Mouse (Mus musculus): ENCODE measurements around the gene Tcn2.
A peak's percentile ranks its signal among the peaks of the same experiment; 100 is the strongest.
"Not testable (repeated sequence)": the region's sequence is repeated elsewhere in the genome, so short reads cannot be mapped to it uniquely, and the experiment has no call there.

The Tcn2 gene

DNA sequence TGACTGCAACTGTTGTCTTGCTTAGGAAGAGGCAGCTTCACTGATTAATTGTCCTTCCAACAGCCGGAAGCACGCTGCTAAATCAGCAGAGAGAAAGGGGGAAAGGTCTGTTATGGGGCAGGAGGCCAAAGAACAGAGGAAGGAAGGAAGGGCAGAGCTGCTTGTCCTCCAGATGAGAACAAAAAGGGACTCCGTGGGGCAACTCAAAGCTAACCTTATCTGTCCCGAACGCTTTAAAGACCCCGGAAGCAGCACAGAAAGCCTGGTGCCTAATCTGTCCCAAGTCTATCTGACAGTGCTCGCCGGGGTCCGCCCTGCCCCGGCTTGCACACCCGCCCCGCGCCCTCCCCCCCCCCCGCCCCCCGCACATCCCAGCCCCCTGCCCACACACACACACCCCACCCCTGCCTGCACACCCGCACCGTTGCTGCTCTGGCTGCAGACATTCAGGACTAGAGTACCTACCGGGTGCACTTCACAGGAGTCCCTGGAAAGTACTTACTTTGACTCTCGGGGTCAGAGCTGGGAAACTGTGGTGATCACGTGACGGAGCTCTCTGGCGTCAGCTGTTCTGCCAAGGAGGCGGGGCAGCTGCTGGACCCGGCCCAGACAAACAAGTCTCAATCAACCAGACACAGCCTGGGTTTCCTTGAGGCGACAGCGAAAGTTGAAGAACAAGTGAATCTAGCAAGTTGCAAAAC lies at the start of gene Tcn2:
Tcn2 (minus strand) TSS at position 649 of the 701 bp plus-strand sequence.
- DNase-seq, result peak; percentile 91

DNA sequence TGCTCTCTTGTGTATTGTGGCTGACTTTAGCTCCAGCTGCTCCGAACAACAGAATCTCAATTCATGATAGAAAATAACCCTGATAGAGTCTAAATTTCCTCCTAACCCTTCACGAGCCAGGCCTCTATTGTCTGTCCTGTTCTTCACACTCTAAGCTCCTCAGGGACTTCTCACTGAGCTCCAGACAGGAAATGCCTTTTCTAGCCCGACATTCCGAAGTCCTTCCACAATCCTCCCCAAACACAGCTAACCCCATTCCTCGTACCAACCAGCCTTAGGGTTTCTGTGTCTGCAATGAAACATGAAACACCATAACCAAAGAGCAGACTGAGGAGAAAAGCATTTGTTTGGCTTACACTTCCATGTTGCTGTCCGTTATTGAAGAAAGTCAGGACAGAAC lies 49.6 kb upstream of the Tcn2 start:
- no peak for DNase-seq

DNA sequence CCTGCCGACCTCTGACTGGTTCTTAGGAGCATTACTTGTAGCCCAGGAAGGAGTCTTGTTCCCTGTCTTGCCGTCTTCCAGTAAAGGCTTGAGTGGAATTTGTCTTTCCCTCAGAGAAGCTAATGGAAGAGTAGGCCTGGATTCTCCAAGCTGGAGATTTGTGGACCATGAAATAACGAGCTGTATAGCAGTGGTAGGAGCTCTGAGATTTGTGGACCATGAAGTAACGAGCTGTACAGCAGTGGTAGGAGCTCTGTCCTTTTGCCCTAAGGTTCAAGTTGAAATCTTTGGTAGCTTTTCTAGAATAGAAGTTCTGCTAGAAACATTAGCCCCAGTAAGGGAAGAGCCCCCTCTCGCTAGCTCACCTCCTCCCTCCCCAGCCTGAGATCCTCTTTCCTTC lies 46.5 kb upstream of the Tcn2 start:
- no peak for DNase-seq

DNA sequence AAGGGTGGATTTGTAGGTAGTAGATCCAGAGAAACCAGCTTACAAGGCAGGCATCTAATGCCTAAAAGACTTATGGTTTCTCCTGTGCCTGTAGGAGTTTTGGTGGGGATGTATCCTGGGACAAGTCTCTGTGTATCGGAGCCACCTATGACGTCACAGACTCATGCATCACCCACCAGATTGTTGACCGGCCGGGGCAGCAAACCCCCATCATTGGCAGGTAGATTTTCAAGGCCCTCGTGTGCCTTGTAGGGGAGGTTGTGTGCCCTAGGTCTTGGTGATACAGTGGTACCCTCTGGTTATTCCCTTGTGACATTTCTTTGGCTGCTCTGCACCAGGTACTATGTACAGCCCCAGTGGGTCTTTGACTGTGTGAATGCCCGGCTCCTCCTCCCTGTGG lies 44.7 kb upstream of the Tcn2 start, which contains the start of gene 4930556J24Rik:
4930556J24Rik (minus strand) TSS at position 101 of the 400 bp plus-strand sequence.
- DNase-seq, result no peak

DNA sequence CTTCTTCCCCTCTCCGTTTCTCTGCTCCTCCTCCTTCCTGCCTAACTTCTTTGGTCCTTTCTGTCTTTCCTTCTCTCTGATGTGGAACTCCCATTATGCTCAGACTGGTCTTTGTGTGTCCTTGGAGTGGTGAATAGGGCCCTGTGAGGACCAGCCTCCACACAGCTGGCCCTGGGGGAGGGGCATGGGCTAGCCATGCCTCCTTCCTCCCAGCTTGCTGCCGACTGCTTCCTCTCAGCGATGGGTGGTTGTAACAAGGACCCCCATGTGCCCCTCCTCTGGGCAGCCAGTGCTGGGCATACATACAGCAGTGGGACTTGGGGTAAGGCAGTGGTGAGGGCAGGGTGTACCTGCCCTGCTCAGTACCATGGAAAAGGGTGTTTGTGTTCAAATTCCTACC lies 42.4 kb upstream of the Tcn2 start:
- DNase-seq, result no peak

DNA sequence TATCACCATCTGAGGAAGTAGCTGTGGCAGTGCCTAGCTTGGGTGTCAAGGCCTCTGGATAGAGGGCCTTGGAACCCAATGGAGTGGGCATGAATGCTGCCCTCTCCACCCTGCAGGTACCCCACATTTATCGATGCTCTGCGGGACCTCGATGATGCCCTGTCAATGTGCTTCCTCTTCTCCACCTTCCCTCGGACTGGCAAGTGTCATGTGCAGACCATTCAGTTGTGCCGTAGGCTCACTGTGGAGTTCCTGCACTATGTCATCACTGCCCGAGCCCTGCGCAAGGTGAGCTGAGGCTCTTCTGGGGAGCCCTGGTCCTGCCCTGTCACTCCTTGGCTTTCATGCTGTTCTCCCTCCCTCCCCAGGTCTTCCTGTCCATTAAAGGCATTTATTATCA lies 41.1 kb upstream of the Tcn2 start:
- no peak for DNase-seq

DNA sequence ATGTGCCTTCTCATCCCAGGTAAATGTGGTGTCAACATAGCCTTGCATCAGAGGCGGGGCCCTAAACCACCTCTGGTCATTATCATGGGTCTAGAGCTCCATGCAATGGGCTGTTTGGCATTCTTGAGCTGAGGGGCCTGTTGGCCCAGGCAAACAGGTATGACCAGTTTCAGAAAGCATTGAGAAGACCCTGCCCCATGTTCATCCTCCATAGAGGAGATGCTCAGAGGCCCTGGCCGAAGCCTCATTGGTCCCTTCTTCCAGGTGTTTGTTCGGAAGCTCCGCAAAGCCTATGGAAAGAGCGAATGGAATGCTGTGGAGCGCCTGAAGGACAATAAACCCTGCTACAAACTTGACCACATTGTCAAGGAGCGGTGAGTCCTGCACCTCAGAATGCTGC lies 38.4 kb upstream of the Tcn2 start:
- no peak for DNase-seq

DNA sequence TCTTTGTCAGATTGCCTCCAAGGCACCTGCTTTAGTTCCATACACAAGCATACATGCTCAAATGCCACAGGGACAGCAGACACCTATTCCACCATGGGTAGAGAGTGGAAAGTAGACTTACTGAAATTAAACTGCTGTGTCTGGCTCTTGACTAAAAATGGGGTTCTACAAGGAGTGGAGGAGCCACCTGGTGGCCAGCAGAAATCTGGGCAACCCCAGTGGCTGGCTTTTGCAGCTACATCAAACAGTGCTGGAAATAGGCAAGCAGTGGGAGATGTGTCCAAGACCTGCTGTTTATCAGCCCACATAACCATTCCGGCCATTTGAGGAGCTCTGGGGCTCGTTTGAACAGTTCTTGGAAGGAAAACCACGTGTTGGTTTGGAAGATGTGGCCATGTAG lies 37.9 kb upstream of the Tcn2 start:
- DNase-seq, result no peak

DNA sequence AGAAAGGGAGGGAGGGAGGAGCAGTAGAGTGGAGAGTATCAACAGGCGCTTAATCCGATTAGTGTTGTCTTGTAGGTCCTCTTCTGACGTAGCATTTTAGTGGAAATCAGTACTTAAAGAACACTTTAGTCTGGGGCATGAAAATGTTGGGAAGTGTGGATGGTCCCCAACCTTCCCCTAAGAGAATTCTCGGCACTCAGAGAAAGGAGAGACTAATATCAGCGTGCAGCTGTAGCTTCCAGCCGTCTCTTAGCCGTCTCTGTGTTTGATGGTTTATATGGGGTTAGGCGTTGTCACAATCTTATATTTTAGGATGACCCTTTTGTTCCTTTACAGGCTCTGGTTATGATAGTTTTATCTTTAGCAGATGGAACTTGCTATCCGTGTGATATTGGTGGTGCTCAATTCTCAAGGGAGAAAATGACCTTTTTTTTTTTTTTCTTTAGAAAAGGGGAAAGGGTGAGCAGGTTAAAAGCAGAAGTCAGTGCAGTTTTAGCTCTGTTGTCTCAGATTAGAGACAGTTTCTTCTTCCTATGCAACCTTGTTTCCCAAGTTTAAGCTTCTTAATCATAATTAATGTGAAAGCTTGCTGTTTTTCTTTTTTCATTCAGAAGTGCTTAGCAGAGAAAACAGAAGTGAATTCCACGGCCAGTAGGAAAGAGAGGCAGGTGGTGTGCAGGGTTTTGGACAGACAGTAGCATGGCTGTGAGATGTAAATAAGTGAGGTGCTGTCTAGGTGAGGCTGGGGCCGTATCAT lies 32.6 kb upstream of the Tcn2 start:
- no peak for DNase-seq

DNA sequence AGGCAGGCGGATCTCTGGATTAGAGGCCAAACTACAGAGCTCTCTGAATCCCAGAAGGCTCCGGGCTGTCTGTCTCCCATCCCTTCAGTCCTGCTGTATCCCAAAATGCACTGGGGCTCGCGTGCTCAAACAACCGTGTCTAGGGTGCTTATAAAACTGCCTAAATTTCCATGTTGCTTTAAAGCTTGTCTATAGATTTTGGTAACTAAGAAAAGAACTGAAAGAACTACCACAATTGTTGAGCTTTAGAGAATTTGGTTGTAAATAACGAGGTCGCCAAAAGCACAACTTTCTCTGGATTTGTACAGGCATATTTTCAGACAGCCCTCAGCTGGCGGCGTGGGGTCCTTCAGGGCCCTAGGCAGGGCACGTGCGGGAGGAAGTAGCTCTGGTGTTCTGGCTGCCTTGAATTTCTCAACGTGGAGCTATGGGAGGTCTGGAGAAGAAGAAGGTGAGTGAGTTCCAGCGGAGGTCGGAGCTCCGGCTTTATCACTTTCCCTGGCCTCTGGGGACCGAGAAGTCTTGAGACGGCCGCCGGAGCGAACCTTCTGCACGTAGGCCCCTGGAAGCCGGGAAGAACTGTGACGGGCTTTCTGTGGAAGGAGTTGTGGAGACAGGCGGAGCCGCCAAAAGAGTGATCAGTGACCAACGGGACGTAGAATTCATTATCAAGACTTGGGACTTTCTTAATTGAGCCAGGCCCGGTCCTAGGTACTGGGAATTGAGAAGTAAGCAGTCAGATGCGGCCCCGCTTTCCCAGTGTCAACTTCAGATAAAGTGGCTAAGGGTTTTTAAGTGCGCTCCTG lies 31.9 kb upstream of the Tcn2 start, which contains the start of gene Pes1:
Pes1 (plus strand) TSS at position 366 of the 806 bp plus-strand sequence.
- DNase-seq, result peak; percentile 78

DNA sequence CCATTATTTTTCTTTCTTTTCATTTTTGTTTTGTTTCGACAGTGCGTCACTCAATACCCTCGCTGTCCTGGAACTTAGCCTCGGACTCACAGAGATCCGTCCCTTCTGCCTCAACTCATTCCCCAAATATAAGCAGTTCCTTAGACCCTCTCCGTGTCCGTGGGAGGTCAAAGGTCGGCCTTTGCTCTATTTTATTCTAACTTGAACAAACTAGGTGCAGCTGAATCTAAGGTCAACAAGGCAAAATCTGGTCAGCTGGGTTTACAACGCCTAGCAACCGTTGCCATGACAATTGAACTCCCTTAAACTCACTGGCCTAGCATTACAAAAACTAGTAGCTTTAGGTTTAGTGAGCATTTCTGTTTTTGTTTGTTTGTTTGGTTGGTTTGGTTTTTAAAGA lies 31.2 kb upstream of the Tcn2 start:
- no peak for DNase-seq

DNA sequence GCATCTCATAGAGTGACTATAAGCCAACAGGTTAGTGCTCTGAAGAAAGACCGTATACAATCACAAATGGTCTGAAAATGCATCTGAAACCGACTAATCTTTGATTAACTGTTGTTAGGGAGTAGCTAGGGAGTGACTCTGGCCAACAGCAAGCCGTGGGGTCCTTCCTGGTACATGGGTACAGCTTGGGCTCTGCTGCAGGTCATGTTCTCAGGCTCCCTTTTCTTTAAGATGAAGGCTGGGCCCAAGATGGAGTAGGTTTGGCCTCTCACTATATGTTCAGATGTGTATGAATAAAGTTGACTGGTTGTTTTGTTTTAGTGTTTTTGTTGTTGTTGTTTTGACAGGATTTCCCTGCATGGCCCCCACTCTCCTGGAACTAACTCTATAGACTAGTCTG lies 29.8 kb upstream of the Tcn2 start:
- no peak for DNase-seq

DNA sequence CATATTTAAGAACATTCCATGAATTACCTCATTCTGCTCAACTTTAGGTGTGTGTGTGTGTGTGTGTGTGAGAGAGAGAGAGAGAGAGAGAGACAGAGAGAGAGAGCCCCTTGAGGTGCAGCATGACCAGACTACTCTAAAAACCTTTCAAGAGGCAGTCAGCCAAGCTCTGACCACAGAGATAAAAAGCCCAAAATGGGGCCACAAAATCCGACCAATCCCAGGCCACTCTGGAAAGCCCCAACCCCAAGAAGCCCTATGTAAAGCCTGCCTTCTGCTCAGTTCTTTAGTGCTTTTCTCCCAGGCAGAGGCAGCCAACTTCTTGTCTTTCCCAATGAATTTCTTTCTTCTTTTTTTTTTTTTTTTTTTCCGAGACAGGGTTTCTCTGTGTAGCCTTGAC lies 28.9 kb upstream of the Tcn2 start:
- no peak for DNase-seq

DNA sequence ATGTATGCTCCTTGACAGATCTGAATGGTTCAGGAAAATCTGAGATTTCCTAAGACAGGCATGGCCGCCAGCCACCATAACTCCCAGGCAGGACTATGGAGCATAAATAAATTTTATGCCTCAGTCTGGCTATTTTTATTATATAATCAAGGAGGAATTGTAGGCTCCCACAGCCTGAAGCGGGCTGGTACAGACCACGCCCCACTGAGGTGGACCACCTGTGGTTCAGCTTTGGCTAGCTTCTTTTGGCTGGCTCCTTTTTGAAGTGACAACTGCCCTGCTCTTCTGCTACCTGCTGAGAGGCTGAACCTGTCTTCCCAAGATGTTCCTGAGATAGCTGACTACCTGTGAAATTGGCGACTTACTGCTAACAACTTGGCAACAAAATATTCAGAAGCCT lies 23.4 kb upstream of the Tcn2 start:
- DNase-seq, result not testable (repeated sequence)

DNA sequence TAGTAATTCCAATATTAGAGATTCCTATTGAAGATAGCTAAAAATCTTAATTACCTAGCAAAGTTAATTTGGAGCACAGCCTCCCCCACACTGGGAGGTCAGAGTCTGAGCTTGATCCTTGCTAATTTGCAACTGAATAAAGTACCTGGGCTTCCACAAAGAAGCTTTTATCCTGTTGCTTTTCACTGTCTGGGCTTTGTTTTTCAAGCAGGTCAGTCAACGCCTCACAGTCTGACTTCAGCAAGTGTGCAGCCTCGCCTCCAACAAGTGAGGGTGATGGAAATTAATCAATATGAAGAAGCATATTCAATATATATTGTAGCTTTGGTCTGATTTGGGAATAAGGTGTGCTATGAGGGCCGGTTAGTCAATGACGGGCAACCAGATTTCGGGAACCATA lies 22.9 kb upstream of the Tcn2 start:
- not testable (repeated sequence) for DNase-seq

DNA sequence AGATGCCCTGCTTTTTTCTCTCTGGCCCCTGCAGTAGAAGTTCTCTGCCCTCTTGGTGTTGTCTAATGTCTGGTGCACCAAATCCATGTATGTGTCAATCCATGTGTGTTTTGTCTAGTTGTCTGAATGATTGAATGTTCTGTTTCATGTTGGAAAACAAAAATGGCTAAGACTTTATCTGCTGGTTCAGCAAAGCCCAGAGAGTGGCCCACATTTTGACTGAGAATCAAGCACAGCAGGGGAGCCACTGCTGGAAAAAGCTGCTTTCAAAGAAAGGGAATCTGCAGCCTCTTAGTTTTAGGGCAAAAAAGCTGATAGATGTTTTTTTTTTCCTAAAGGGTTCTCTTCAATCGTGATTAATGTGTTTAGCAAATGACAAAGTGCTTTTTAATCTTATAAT lies 14.4 kb upstream of the Tcn2 start:
- DNase-seq, result no peak

DNA sequence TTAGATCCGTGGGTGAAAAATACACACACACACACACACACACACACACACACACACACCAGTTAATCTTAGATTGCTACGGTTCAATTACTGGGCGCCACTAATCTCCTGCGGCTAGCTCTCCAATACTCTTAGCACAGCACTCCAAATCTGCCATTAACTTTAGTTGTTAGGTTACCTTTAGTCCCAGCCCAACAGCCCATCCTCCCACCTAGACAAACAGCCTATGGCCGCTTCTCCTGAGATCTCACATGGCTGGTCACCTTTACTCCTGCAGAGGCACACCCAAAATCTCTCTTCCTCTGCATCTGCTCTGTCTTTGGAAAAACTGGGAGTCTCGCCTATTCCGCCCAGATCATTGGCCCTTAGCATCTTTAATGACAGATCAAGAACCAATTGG lies 9.4 kb upstream of the Tcn2 start:
- DNase-seq, result no peak

DNA sequence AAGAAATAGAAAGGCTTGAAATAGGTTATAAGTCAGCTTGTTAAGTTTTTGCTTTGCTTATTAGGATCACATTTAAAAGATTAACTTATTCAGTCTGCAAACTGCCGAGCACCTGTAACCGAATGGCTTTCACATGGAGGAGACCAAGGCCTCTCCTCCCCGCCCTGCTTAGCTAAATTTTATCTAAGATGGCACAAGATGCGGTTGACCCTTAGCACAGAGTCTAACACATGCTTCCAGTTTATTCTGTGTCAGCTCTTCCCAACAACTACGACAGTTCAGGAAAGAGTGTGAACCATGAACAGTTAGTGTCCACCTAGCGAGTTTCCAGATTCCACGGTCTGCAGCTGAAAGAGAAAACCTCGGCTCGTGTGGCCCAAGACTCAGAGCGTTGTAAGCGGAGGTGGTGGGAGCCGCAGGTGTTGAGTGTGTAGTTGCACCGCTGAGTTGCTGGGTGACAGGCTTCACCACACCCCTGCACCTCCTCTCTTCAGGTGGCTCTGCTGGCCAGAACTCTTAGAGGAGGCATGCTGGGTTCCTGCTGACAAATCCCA lies 5.4 kb upstream of the Tcn2 start:
- no peak for DNase-seq

DNA sequence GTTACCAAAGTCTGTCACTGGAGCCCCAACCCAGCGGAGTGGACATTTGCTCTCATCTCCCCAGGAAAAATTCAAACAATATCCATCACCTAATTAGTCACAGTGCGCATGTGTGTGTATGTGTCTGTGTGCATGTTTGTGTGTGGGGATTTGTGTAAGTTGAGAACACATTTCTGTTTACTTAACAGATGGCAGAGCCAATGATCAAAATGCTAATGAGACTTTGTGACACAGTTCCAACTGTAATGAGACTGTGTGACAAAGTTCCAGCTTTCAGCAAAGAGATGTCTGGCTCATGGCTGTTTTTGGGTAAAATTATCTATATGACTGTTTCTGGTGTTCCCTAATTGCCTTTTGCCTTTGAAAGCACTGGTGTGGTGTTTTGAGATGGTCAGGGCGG lies 4.4 kb upstream of the Tcn2 start:
- DNase-seq, result no peak

DNA sequence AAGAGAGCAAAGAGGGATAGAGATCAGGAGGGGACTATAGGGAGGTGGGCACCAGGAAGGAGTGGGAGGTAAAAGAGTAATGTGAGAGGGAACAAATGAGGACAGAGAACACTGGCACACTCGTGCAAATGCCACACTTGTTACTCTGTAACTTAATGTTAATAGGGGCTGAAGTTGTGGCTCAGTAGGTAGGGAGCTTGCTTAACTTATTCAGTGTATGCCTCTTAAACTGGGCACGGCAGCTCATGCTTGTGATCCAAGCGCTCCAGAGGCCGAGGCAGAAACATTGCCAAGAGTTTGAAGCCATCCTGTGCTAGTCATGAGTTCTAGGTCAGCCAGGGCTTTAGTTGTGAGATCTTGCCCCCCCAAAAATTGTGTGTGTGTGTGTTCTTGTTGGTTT lies 3.2 kb upstream of the Tcn2 start:
- DNase-seq, result no peak

DNA sequence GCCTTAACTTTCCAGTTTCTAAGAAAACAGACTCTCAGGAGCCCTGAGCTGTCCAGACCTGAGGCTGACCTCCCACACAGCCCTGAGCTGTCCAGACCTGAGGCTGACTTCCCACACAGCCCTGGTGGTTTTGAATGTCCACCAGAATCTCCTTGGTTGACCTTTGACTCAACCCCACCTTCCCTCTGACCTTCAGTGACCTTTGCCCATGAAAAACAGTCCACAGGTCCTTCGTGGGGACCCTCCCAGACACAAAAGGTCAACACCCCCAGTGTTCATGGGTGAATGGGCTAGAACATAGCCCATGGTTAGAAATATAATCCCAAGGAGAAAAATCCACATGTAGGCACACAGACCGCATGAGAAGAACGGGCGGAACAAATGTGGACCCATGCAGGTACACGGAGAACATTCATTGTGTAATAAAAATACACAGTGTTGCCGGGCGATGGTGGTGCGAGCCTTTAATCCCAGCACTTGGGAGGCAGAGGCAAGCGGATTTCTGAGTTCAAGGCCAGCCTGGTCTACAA lies 1.9 kb upstream of the Tcn2 start:
- no peak for DNase-seq

DNA sequence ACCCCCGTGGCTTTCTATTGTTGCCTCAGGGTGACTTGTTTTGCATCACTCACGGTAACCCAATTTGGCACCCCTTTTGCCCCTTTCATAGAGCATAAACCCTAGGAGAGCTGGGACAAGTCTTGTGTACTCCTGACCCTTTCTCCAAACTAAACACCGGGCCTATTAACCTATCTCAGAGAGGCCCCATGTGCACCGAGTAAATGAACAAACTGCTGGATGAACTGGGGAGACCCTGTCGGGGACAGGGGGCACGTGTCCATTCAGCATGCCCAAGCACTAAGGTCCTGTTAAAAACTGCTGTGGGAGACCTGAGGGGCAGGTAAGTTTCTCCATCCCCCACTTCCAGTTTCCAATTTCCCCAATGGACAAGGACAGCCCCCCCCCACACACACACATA lies 1.0 kb downstream of the Tcn2 start:
- no peak for DNase-seq

DNA sequence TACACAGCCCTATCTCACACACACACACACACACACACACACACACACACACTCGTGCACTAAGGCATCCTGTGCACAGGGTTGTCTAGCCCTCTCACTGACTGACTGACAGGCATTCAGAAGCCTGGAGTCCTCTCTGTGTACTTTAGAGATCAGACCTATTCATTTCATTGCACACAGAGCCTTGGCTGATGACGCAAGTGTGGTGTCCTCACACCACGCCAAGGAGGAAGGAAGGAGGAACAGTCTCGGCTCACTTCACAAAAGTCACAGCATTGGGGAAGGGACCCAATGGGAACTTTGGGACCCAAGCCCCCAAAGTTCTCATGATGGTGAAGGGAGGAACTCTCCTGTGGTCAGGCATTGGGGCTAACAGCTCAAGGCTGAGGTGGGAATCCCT lies 1.9 kb downstream of the Tcn2 start:
- peak; percentile 35 for DNase-seq

All from lung, postnatal 14 days (tissue).